17 mouse cellular contexts compared by ENCODE assay signal in the genomic region with DNA sequence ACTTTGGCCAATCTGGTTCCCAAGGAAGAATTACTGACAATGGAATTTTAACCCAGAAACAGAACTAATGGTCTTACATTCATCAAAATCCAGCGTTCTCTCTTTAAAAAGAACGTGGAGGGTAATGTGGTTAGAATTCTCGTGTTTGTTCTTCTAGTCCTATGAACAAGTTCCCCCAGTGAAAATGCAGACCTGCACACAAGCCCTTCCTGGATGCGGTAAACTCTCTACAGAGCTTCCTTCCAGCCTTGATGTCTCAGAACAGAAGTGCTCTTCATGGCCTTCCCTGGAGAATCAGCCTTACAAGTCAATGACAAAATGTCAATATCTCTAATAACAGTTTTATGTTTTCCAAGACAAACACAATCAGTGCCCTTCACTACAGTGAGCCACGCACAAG.
DNase-seq lines count a peak whose midpoint lies in the region.
"Had no signal": no experiment of that assay in that cellular context is flagged by ENCODE, and none has a peak within 500 bp of the region (broad histone marks: within the 10 kb centered on the region; RNA-seq: fewer than 3 reads in every experiment).

No protein-coding gene starts in this region.

- intact Hi-C loops in heart, postnatal 25 days (cut with DNase I), result no loop called here

- no peaks in the 10 kb centered on the region for H3K9me3 ChIP-seq in heart, embryonic 10.5 days
- H3K9me3 ChIP-seq: embryonic facial prominence, embryonic 13.5 days; forebrain, embryonic 13.5 days; G1E; heart, embryonic 15.5 days; hindbrain, embryonic 10.5 days; hindbrain, embryonic 15.5 days had no signal

- peaks cover 27% of the 10 kb centered on the region for H3K4me1 ChIP-seq in heart, embryonic 10.5 days

- DNase-seq in heart, embryonic 10.5 days (ENCODE audit: low spot score), result no peak
- DNase-seq in heart, postnatal 25 days (ENCODE audit: low spot score), result no peak
- peak; percentile 62 for DNase-seq in CD4-positive helper T cell, adult 2 months (ENCODE audit: low read depth, low spot score)
- DNase-seq in T-cell, adult 2 months (ENCODE audit: low spot score), result peak; percentile 48
- peak; percentile 74 for DNase-seq in naive thymus-derived CD4-positive, alpha-beta T cell, adult 2 months (ENCODE audit: low read depth)
- DNase-seq in frontal cortex, postnatal 14 days (ENCODE audit: low spot score in 2 of 2), result no peak
- no peak for DNase-seq in cerebellum, adult 9-10 months
- DNase-seq: cerebellum, adult 11 months; cerebellum, adult 8-10 months; cerebellum, postnatal 36 days; gastrocnemius, postnatal 10 days had no signal

- H3K4me3 ChIP-seq in heart, embryonic 10.5 days, result no peak overlapping the region
- H3K4me3 ChIP-seq: embryonic facial prominence, embryonic 13.5 days; forebrain, embryonic 13.5 days; heart, embryonic 15.5 days; hindbrain, embryonic 10.5 days; hindbrain, embryonic 15.5 days had no signal

- H3K36me3 ChIP-seq in heart, embryonic 10.5 days, result no peaks in the 10 kb centered on the region
- H3K36me3 ChIP-seq: embryonic facial prominence, embryonic 13.5 days; G1E; heart, embryonic 15.5 days; hindbrain, embryonic 10.5 days; hindbrain, embryonic 15.5 days had no signal

- H3K27me3 ChIP-seq in heart, embryonic 10.5 days (ENCODE audit: insufficient read depth, poor library complexity, severe bottlenecking), result no peaks in the 10 kb centered on the region
- H3K27me3 ChIP-seq: embryonic facial prominence, embryonic 13.5 days; forebrain, embryonic 13.5 days; heart, embryonic 15.5 days; hindbrain, embryonic 15.5 days had no signal

- peak overlapping the region; percentile 69; the same call in 1 of the 2 replicates for H3K27ac ChIP-seq in heart, embryonic 10.5 days
- H3K27ac ChIP-seq: embryonic facial prominence, embryonic 13.5 days; forebrain, embryonic 13.5 days; heart, embryonic 15.5 days; hindbrain, embryonic 10.5 days; hindbrain, embryonic 15.5 days had no signal

- WGBS in heart, embryonic 10.5 days, result 84% methylated on average over 5 of the region's 5 CpGs

Comparison
In these comparisons a context has a peak if more than half of its experiments do, and no peak if none do; other contexts are left out.
1. DNase-seq: peak in CD4-positive helper T cell, adult 2 months (single experiment), T-cell, adult 2 months (single experiment) and naive thymus-derived CD4-positive, alpha-beta T cell, adult 2 months (single experiment); none in heart, embryonic 10.5 days (single experiment), heart, postnatal 25 days (single experiment), frontal cortex, postnatal 14 days (0 of 2) and cerebellum, adult 9-10 months (single experiment).